In genomic region chr13:48159020-48159910, GRCm38 (mm10) we compare ENCODE assay signal across 10 mouse cellular contexts.
DNase-seq lines count a peak whose midpoint lies in the region; ATAC-seq and TF ChIP-seq lines count a peak whose summit lies in the region.
"Had no signal": no experiment of that assay in that cellular context is flagged by ENCODE, and none has a peak within 500 bp of the region (broad histone marks: within the 10 kb centered on the region; RNA-seq: fewer than 3 reads in every experiment).

No protein-coding gene starts in this region.

- H3K4me2 ChIP-seq in forebrain, embryonic 15.5 days (replicated peaks), result peak overlapping the region; percentile 35
- peak overlapping the region; percentile 42 for H3K4me2 ChIP-seq in midbrain, embryonic 12.5 days (replicated peaks)
- H3K4me2 ChIP-seq in intestine, postnatal 0 days (replicated peaks; ENCODE audit: low read depth), result no peak overlapping the region

- H3K36me3 ChIP-seq in forebrain, embryonic 15.5 days, result no peaks in the 10 kb centered on the region
- H3K36me3 ChIP-seq in midbrain, embryonic 12.5 days, result no peaks in the 10 kb centered on the region
- no peaks in the 10 kb centered on the region for H3K36me3 ChIP-seq in intestine, postnatal 0 days (ENCODE audit: control insufficient read depth, insufficient read depth)

- H3K4me3 ChIP-seq in forebrain, embryonic 15.5 days, result peak overlapping the region; percentile 12
- H3K4me3 ChIP-seq in midbrain, embryonic 12.5 days, result 0 out of 2 replicates have a peak overlapping the region, but pooled peaks have one; percentile 13
- no peak overlapping the region for H3K4me3 ChIP-seq in intestine, postnatal 0 days (ENCODE audit: low read depth, low read length)

- no peaks in the 10 kb centered on the region for H3K27me3 ChIP-seq in forebrain, embryonic 15.5 days
- no peaks in the 10 kb centered on the region for H3K27me3 ChIP-seq in midbrain, embryonic 12.5 days
- H3K27me3 ChIP-seq in intestine, postnatal 0 days (replicated peaks; ENCODE audit: control insufficient read depth, insufficient read depth, low read length), result no peaks in the 10 kb centered on the region

- no peak for TF ChIP-seq CTCF in intestine, postnatal 0 days (IDR thresholded peaks at IDR 0.05; ENCODE audit: low read depth)

- WGBS in forebrain, embryonic 15.5 days, result 6% methylated on average over 15 of the region's 15 CpGs
- 16% methylated on average over 15 of the region's 15 CpGs for WGBS in midbrain, embryonic 12.5 days
- WGBS in intestine, postnatal 0 days, result 36% methylated on average over 15 of the region's 15 CpGs

- peak; percentile 45 for DNase-seq in adrenal gland, adult 2 months
- no peak for DNase-seq in adrenal gland, postnatal 4 days (ENCODE audit: low spot score in 2 of 2)
- peak; percentile 5 for DNase-seq in NIH3T3 (ENCODE audit: low read depth)
- DNase-seq in urinary bladder, postnatal 4 days (ENCODE audit: low spot score in 2 of 2), result no peak
- no peak for DNase-seq in cerebellum, adult 9-10 months
- DNase-seq: liver; thymus, postnatal 36 days had no signal

- peak overlapping the region; percentile 55 for H3K27ac ChIP-seq in forebrain, embryonic 15.5 days (replicated peaks)
- peak overlapping the region; percentile 80 for H3K27ac ChIP-seq in midbrain, embryonic 12.5 days (replicated peaks)
- H3K27ac ChIP-seq in intestine, postnatal 0 days (ENCODE audit: low read depth, low read length), result no peak overlapping the region

- no peaks in the 10 kb centered on the region for H3K9me3 ChIP-seq in forebrain, embryonic 15.5 days
- no peaks in the 10 kb centered on the region for H3K9me3 ChIP-seq in midbrain, embryonic 12.5 days
- H3K9me3 ChIP-seq in intestine, postnatal 0 days (ENCODE audit: control insufficient read depth), result no peaks in the 10 kb centered on the region

- ATAC-seq in forebrain, embryonic 15.5 days (replicated peaks), result peak; percentile 51; the same call in 1 of the 2 replicates
- peak; percentile 87 for ATAC-seq in midbrain, embryonic 12.5 days (ENCODE audit: low FRiP score, low read depth)
- ATAC-seq in intestine, postnatal 0 days, result no peak

- peaks cover 53% of the 10 kb centered on the region for H3K4me1 ChIP-seq in forebrain, embryonic 15.5 days
- peaks cover 58% of the 10 kb centered on the region for H3K4me1 ChIP-seq in midbrain, embryonic 12.5 days
- H3K4me1 ChIP-seq in intestine, postnatal 0 days (replicated peaks; ENCODE audit: control insufficient read depth, insufficient read depth, low read length), result no peaks in the 10 kb centered on the region

- H3K9ac ChIP-seq in forebrain, embryonic 15.5 days (replicated peaks), result no peak overlapping the region
- H3K9ac ChIP-seq in midbrain, embryonic 12.5 days (replicated peaks), result no peak overlapping the region; the same call in 1 of the 2 replicates
- H3K9ac ChIP-seq in intestine, postnatal 0 days (ENCODE audit: low read depth, low read length), result no peak overlapping the region

Comparison
In these comparisons a context has a peak if more than half of its experiments do, and no peak if none do; other contexts are left out.
1. DNase-seq: peak in adrenal gland, adult 2 months (single experiment) and NIH3T3 (single experiment); none in adrenal gland, postnatal 4 days (0 of 2), urinary bladder, postnatal 4 days (0 of 2) and cerebellum, adult 9-10 months (single experiment).